Mouse (Mus musculus) embryonic facial prominence, embryonic 15.5 days (tissue): ENCODE measurements around the gene Acy3. TPM values are rescaled to one million over a fixed set of nuclear protein-coding genes. Genes with fewer than 3 reads are reported as not detected.
"Not testable (repeated sequence)": the region's sequence is repeated elsewhere in the genome, so short reads cannot be mapped to it uniquely, and the experiment has no call there.

Experiments
- ATAC-seq: fragments of 200-750 bp; cut with Nextera tagmentation; 2 replicates; pipeline ENCODE4 v1.8.0; 2017; ENCODE audit warnings: low read depth, moderate TSS enrichment; ENCODE audit not compliant: insufficient number of reproducible peaks, low FRiP score, low TSS enrichment
- H3K27ac ChIP-seq: fragments of 300-500 bp; sonication (generic); replicated peaks from 2 replicates; pipeline ENCODE4 v1.5.1; 2015; ENCODE audit warnings: mild to moderate bottlenecking, inconsistent platforms
- H3K27me3 ChIP-seq: fragments of 300-500 bp; sonication (generic); 2 replicates; pipeline ENCODE4 v1.6.1; 2015; ENCODE audit warnings: inconsistent platforms
- H3K36me3 ChIP-seq: fragments of 300-500 bp; sonication (generic); 2 replicates; pipeline ENCODE4 v1.6.1; 2015; ENCODE audit warnings: mild to moderate bottlenecking, inconsistent platforms
- H3K4me1 ChIP-seq: fragments of 300-500 bp; sonication (generic); 2 replicates; pipeline ENCODE4 v1.6.1; 2015; ENCODE audit warnings: inconsistent platforms
- H3K4me2 ChIP-seq: fragments of 300-500 bp; sonication (generic); replicated peaks from 2 replicates; pipeline ENCODE4 v1.6.1; 2015; ENCODE audit warnings: mild to moderate bottlenecking, inconsistent platforms
- H3K4me3 ChIP-seq: fragments of 300-500 bp; sonication (generic); replicated peaks from 2 replicates; pipeline ENCODE4 v1.5.1; 2015; ENCODE audit warnings: mild to moderate bottlenecking, inconsistent platforms
- H3K9ac ChIP-seq: fragments of 300-500 bp; sonication (generic); 2 replicates; pipeline ENCODE4 v1.6.1; 2015; ENCODE audit warnings: inconsistent platforms
- H3K9me3 ChIP-seq: fragments of 300-500 bp; sonication (generic); replicated peaks from 2 replicates; pipeline ENCODE4 v1.6.1; 2016; ENCODE audit warnings: inconsistent platforms
- WGBS: fragments of 180-500 bp; shearing (Covaris S2); methylation state at CpG from one replicate; pipeline ENCODE4 v1.1.7; 2015; 5-methylcytosine and 5-hydroxymethylcytosine counted together
- polyA plus RNA-seq: library from polyadenylated mRNA; unstranded; fragments of >200 nt; fragmentation: Nextera tagmentation; extraction: Ambion mirVana; gene quantifications from 2 replicates; pipeline ENCODE4 v1.2.1, GENCODE M21; 2015

Acy3 gene
- polyA plus RNA-seq, 1 experiment from 2014 or later = 6.0 TPM

- no peak overlapping the region for H3K27ac ChIP-seq
- no peak for ATAC-seq
- peaks cover 7% of the 10 kb centered on the region; the same call in 1 of the 2 replicates for H3K4me1 ChIP-seq
- no peaks in the 10 kb centered on the region for H3K27me3 ChIP-seq
- H3K36me3 ChIP-seq = no peaks in the 10 kb centered on the region
- no peak overlapping the region for H3K4me2 ChIP-seq
- 72% methylated on average over 7 of the region's 7 CpGs for WGBS
- no peaks in the 10 kb centered on the region for H3K9me3 ChIP-seq
- no peak overlapping the region for H3K4me3 ChIP-seq
- no peak overlapping the region for H3K9ac ChIP-seq
These were observed 36.8 kb downstream of the Acy3 start for GRCm38 (mm10) chr19:4023185-4023584.

- Histone ChIP-seq H3K4me2 (no peak overlapping the region), H3K36me3 (no peaks in the 10 kb centered on the region), H3K27me3 (no peaks in the 10 kb centered on the region), H3K4me1 (no peaks in the 10 kb centered on the region), H3K4me3 (no peak overlapping the region), H3K27ac (no peak overlapping the region), H3K9ac (no peak overlapping the region), H3K9me3 (no peaks in the 10 kb centered on the region)
- ATAC-seq = no peak
These were observed 41.2 kb downstream of the Acy3 start for GRCm38 (mm10) chr19:4027576-4027975.

DNA sequence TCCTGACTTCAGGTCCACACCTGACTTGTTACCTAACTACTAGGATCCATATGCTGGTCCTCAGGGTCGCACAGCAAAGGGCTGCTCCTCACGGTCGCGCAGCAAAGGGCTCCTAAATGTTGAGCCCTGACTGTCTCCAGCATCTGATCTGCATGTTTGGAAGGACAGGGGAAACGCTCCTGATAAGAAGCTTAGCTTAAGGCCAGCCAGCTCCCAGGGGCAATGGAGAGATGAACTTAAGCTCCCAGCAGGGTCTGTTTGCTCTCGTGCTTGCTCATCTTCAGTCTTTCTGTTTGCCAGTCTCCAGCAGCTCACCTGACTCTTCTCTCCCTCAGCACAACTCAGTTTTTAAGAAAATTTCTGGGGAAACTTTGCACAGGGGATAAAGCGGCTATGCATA lies 46.3 kb downstream of the Acy3 start:
- Histone ChIP-seq H3K4me1 (peaks cover 9% of the 10 kb centered on the region), H3K4me3 (no peak overlapping the region), H3K9me3 (no peaks in the 10 kb centered on the region), H3K36me3 (no peaks in the 10 kb centered on the region), H3K27me3 (no peaks in the 10 kb centered on the region), H3K27ac (no peak overlapping the region), H3K9ac (no peak overlapping the region), H3K4me2 (no peak overlapping the region)
- no peak for ATAC-seq
- 56% methylated on average over 7 of the region's 7 CpGs for WGBS

GRCm38 (mm10) chr19:4033298-4033697 lies 46.9 kb downstream of the Acy3 start:
- 84% methylated on average over 3 of the region's 3 CpGs for WGBS
- no peak overlapping the region for H3K4me2 ChIP-seq
- H3K27me3 ChIP-seq = no peaks in the 10 kb centered on the region
- H3K27ac ChIP-seq = no peak overlapping the region
- H3K4me3 ChIP-seq = no peak overlapping the region
- no peaks in the 10 kb centered on the region for H3K36me3 ChIP-seq
- no peak overlapping the region for H3K9ac ChIP-seq
- peaks cover 13% of the 10 kb centered on the region for H3K4me1 ChIP-seq
- H3K9me3 ChIP-seq = no peaks in the 10 kb centered on the region
- no peak for ATAC-seq

DNA sequence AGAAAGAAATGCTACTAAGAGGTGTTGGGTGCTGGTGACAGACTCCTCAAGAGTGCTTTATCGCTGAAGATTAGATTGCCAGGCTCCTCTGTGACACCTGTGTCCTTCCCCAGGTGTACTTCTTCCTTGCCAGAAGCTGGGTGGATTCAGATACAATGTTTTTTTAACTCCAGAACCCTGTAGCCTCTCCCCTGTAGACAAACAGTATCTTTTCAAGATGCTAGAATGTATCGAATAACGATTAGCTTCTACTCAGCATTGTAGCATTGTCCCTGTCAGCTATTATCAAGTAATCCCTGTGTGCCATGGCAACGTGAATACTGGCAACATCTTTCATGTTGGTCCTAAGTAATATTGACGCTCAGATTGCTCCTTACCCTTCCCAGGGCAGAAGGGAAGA lies 47.4 kb downstream of the Acy3 start:
- Histone ChIP-seq H3K4me3 (no peak overlapping the region), H3K27ac (no peak overlapping the region), H3K36me3 (no peaks in the 10 kb centered on the region), H3K4me1 (peaks cover 15% of the 10 kb centered on the region), H3K4me2 (no peak overlapping the region), H3K9me3 (no peaks in the 10 kb centered on the region), H3K9ac (no peak overlapping the region), H3K27me3 (no peaks in the 10 kb centered on the region)
- no peak for ATAC-seq
- 67% methylated on average over 5 of the region's 5 CpGs for WGBS

DNA sequence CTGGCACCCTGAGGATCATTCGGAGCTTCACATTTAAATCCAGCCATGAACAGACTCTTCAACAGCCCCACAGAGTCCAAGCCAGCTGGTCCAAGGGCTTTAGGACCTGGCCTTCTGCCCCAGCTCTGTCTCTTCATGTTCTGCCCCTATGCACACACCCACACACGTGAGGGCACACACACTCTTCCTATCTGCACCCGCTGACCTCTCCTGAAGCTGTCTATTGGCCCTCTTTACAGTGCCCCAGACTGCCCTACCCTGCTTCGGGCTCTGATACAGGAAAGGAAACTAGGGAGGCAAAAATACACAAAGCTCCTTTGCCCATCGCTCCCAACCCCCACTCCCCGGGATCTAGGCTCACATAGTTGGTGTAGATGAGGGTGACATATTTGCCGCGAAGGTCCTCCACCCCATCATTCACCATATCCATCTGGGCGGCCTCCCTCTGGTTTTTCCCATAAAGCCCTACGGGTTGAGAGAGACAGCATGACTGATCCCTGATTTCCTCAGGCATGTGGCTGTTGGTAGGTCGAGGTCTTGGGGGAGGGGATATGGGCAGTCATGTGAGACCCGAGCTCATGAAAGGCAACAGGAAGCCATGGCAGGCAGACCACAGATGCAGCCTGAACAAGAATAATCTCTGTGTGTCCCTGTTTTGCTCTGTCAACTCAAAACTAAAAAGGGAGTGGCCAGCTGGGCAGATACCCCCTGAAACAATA lies 50.1 kb downstream of the Acy3 start:
- Histone ChIP-seq H3K4me1 (peaks cover 15% of the 10 kb centered on the region), H3K9me3 (no peaks in the 10 kb centered on the region), H3K36me3 (no peaks in the 10 kb centered on the region), H3K9ac (no peak overlapping the region), H3K4me2 (peak overlapping the region; percentile 18), H3K27ac (no peak overlapping the region), H3K4me3 (no peak overlapping the region), H3K27me3 (no peaks in the 10 kb centered on the region)
- WGBS = 69% methylated on average over 12 of the region's 12 CpGs
- ATAC-seq = no peak

- H3K9me3 ChIP-seq, H3K27me3 ChIP-seq, H3K36me3 ChIP-seq, ATAC-seq: not testable (repeated sequence)
- H3K4me2 ChIP-seq = peak overlapping the region; percentile 73
- peak overlapping the region; percentile 76 for H3K9ac ChIP-seq
- peak overlapping the region; percentile 70 for H3K4me3 ChIP-seq
- H3K4me1 ChIP-seq = peaks cover 15% of the 10 kb centered on the region
- WGBS = 22% methylated on average over 7 of the region's 8 CpGs
- peak overlapping the region; percentile 83 for H3K27ac ChIP-seq
These were observed 50.9 kb downstream of the Acy3 start for GRCm38 (mm10) chr19:4037154-4037787.

DNA sequence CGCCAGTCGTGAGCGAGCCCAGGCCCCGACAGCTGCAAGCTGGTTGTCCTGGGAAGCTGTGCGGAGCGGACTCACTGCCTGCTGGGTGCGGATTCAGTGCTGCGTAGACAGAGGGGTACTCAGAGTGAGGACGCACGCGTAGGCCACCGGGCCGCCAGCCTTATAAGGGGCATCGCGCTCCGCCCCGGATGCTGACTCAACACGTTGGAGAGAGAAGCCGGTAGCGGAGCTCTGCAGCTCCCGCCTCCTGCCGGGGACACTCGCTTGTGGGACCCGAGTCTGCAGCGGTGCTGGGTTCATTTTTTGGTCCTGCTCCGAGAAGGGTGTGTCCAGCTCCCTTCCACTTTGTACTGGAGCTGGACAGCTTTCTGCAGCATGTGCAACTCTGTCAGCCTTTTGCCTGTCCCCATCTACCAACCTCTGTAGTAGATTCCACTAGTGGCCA lies 51.4 kb downstream of the Acy3 start, which contains the start of gene Gstp1:
Gene Gstp1, minus strand, starts transcription at position 198 of the 445 bp plus-strand sequence.
- H3K9ac ChIP-seq = peak within 1 kb of the TSS; percentile 76
- no peaks in the 10 kb centered on the region for H3K27me3 ChIP-seq
- no peaks in the 10 kb centered on the region for H3K9me3 ChIP-seq
- H3K4me2 ChIP-seq = peak within 1 kb of the TSS; percentile 73
- H3K4me1 ChIP-seq = peaks cover 15% of the 10 kb centered on the region
- WGBS = under 1% methylated on average over 26 of the region's 26 CpGs
- no peaks in the 10 kb centered on the region for H3K36me3 ChIP-seq
- peak within 1 kb of the TSS; percentile 83 for H3K27ac ChIP-seq
- peak; percentile 89 for ATAC-seq
- peak within 1 kb of the TSS; percentile 70 for H3K4me3 ChIP-seq

Other genes starting within 250 kb of the Acy3 start
- 24.7 and 29.3 TPM in 2 replicates for gene Kmt5b, start 219.1 kb upstream of the Acy3 start, polyA plus RNA-seq
- gene Chka, start 134.8 kb upstream of the Acy3 start, polyA plus RNA-seq = 38.2 and 44.3 TPM in 2 replicates
- 57.5 and 64.3 TPM in 2 replicates for gene Tcirg1, start 79.4 kb upstream of the Acy3 start, polyA plus RNA-seq
- gene Ndufs8, start 73.8 kb upstream of the Acy3 start, polyA plus RNA-seq = 255 and 269 TPM in 2 replicates
- 4.8 and 4.9 TPM in 2 replicates for gene Aldh3b1, start 56.8 kb upstream of the Acy3 start, polyA plus RNA-seq
- gene Unc93b1, start 51.4 kb upstream of the Acy3 start, polyA plus RNA-seq = 27.7 and 30.0 TPM in 2 replicates
- 2.8 and 3.2 TPM in 2 replicates for gene Aldh3b3, start 27.9 kb upstream of the Acy3 start, polyA plus RNA-seq
- 22.8 and 25.3 TPM in 2 replicates for gene Aldh3b2, start 14.2 kb upstream of the Acy3 start, polyA plus RNA-seq
- gene Tbx10, start 6.2 kb downstream of the Acy3 start, polyA plus RNA-seq = not detected in 2 replicates
- 31.0 and 35.8 TPM in 2 replicates for gene Nudt8, start 14.0 kb downstream of the Acy3 start, polyA plus RNA-seq
- 3.9 and 4.7 TPM in 2 replicates for gene Gm49405, start 14.1 kb downstream of the Acy3 start, polyA plus RNA-seq
- gene Doc2g, start 16.7 kb downstream of the Acy3 start, polyA plus RNA-seq = 5.4 and 5.6 TPM in 2 replicates
- gene Ndufv1, start 26.2 kb downstream of the Acy3 start, polyA plus RNA-seq = 190 and 202 TPM in 2 replicates
- 511 and 558 TPM in 2 replicates for gene Gstp1, start 51.4 kb downstream of the Acy3 start, polyA plus RNA-seq
- gene Gstp2, start 59.5 kb downstream of the Acy3 start, polyA plus RNA-seq = 3.4 and 3.7 TPM in 2 replicates
- gene Gstp3, start 73.0 kb downstream of the Acy3 start, polyA plus RNA-seq = 0.41 and 0.77 TPM in 2 replicates
- gene Cabp2, start 95.0 kb downstream of the Acy3 start, polyA plus RNA-seq = not detected in 2 replicates
- 84.6 and 92.8 TPM in 2 replicates for gene Cdk2ap2, start 110.6 kb downstream of the Acy3 start, polyA plus RNA-seq
- gene Pitpnm1, start 113.4 kb downstream of the Acy3 start, polyA plus RNA-seq = 9.7 and 10.8 TPM in 2 replicates
- gene Aip, start 139.3 kb downstream of the Acy3 start, polyA plus RNA-seq = 98.5 and 100 TPM in 2 replicates
- gene Gpr152, start 153.2 kb downstream of the Acy3 start, polyA plus RNA-seq = not detected in 2 replicates
- gene Cabp4, start 157.5 kb downstream of the Acy3 start, polyA plus RNA-seq = 0.31 and 0.37 TPM in 2 replicates
- 159 and 178 TPM in 2 replicates for gene Coro1b, start 162.0 kb downstream of the Acy3 start, polyA plus RNA-seq
- 4.8 and 6.2 TPM in 2 replicates for gene Ptprcap, start 167.0 kb downstream of the Acy3 start, polyA plus RNA-seq
- 66.2 and 70.4 TPM in 2 replicates for gene Rps6kb2, start 176.8 kb downstream of the Acy3 start, polyA plus RNA-seq
- gene Carns1, start 188.9 kb downstream of the Acy3 start, polyA plus RNA-seq = 3.4 and 5.4 TPM in 2 replicates
- 3.6 and 5.1 TPM in 2 replicates for gene Tbc1d10c, start 204.7 kb downstream of the Acy3 start, polyA plus RNA-seq
- gene Ppp1ca, start 205.5 kb downstream of the Acy3 start, polyA plus RNA-seq = 745 and 794 TPM in 2 replicates
- gene Rad9a, start 215.1 kb downstream of the Acy3 start, polyA plus RNA-seq = 33.6 and 35.0 TPM in 2 replicates
- 10.1 and 10.2 TPM in 2 replicates for gene Clcf1, start 227.7 kb downstream of the Acy3 start, polyA plus RNA-seq
- gene AC109138.7, start 227.8 kb downstream of the Acy3 start, polyA plus RNA-seq = not detected in 2 replicates
- 33.5 and 34.0 TPM in 2 replicates for gene Pold4, start 245.3 kb downstream of the Acy3 start, polyA plus RNA-seq